Mouse (Mus musculus) erythroid progenitor cell, adult 5-6 weeks (primary cell): ENCODE results near the gene Ceacam9. TPM values are rescaled to one million over a fixed set of nuclear protein-coding genes. Genes with fewer than 3 reads are reported as not detected.
"Not testable (repeated sequence)": the region's sequence is repeated elsewhere in the genome, so short reads cannot be mapped to it uniquely, and the experiment has no call there.

Source experiments
- ATAC-seq: replicated peaks from 2 replicates; pipeline ENCODE4 v1.8.0; 2016; ENCODE audit warnings: moderate number of reproducible peaks, mild to moderate bottlenecking, moderate TSS enrichment, inconsistent platforms; ENCODE audit not compliant: poor library complexity, low FRiP score, severe bottlenecking
- total RNA-seq, 2 experiments: library from RNA; stranded (forward) in 1 of 2; stranded (reverse) in 1 of 2; fragments of 150-400 nt in 1 of 2; fragments of 186-747, 209-891 nt in 1 of 2; gene quantifications; 2 replicates each; pipeline versions ENCODE4 v1.2.3 to v1.2.4; 2015 to 2017; ENCODE audit warnings: low replicate concordance in 2 of 2

Ceacam9 gene
- not detected in 2 replicates for total RNA-seq (2015; ENCODE audit: low replicate concordance)
- not detected in 2 replicates for total RNA-seq (2017; ENCODE audit: low replicate concordance)

GRCm38 (mm10) chr7:16721629-16722028 lies at the start of gene Ceacam9:
Gene Ceacam9 (plus strand): TSS chr7:16721929.
- no peak for ATAC-seq

- ATAC-seq: no peak
Observed at GRCm38 (mm10) chr7:16673823-16674222, 47.9 kb upstream of the Ceacam9 start.

GRCm38 (mm10) chr7:16674699-16675098 lies 47.0 kb upstream of the Ceacam9 start:
- ATAC-seq: not testable (repeated sequence)

- ATAC-seq: no peak
Observed at GRCm38 (mm10) chr7:16675605-16676004, 46.1 kb upstream of the Ceacam9 start, which contains the start of gene Ceacam15. Gene Ceacam15 (minus strand): TSS chr7:16675705.

GRCm38 (mm10) chr7:16680194-16680593 lies 41.5 kb upstream of the Ceacam9 start:
- not testable (repeated sequence) for ATAC-seq

- ATAC-seq: no peak
Observed at GRCm38 (mm10) chr7:16689196-16689595, 32.5 kb upstream of the Ceacam9 start.

- ATAC-seq: no peak
Observed at GRCm38 (mm10) chr7:16695025-16695424, 26.7 kb upstream of the Ceacam9 start.

- peak; percentile 61; the same call in 1 of the 2 replicates for ATAC-seq
Observed at GRCm38 (mm10) chr7:16699042-16699441, 22.7 kb upstream of the Ceacam9 start.

- ATAC-seq: no peak
Observed at GRCm38 (mm10) chr7:16700583-16700982, 21.1 kb upstream of the Ceacam9 start.

GRCm38 (mm10) chr7:16706385-16706784 lies 15.3 kb upstream of the Ceacam9 start:
- ATAC-seq: no peak

- no peak for ATAC-seq
Observed at GRCm38 (mm10) chr7:16708244-16708643, 13.5 kb upstream of the Ceacam9 start.

GRCm38 (mm10) chr7:16710604-16711003 lies 11.1 kb upstream of the Ceacam9 start:
- ATAC-seq: no peak

- ATAC-seq: no peak
Observed at GRCm38 (mm10) chr7:16712633-16713415, 8.9 kb upstream of the Ceacam9 start.

GRCm38 (mm10) chr7:16716456-16717152 lies 5.1 kb upstream of the Ceacam9 start:
- not testable (repeated sequence) for ATAC-seq

- not testable (repeated sequence) for ATAC-seq
Observed at GRCm38 (mm10) chr7:16722490-16722889, 761 bp downstream of the Ceacam9 start.

GRCm38 (mm10) chr7:16728596-16729348 lies 7.0 kb downstream of the Ceacam9 start:
- ATAC-seq: no peak; the same call in 1 of the 2 replicates

GRCm38 (mm10) chr7:16729563-16729962 lies 7.8 kb downstream of the Ceacam9 start:
- ATAC-seq: not testable (repeated sequence)

GRCm38 (mm10) chr7:16730791-16731190 lies 9.1 kb downstream of the Ceacam9 start:
- no peak for ATAC-seq

- ATAC-seq: no peak
Observed at GRCm38 (mm10) chr7:16731893-16732422, 10.2 kb downstream of the Ceacam9 start.

GRCm38 (mm10) chr7:16737606-16738072 lies 15.9 kb downstream of the Ceacam9 start:
- peak; percentile 5; the same call in 1 of the 2 replicates for ATAC-seq
